8 mouse cellular contexts compared by ENCODE assay signal in the genomic region with DNA sequence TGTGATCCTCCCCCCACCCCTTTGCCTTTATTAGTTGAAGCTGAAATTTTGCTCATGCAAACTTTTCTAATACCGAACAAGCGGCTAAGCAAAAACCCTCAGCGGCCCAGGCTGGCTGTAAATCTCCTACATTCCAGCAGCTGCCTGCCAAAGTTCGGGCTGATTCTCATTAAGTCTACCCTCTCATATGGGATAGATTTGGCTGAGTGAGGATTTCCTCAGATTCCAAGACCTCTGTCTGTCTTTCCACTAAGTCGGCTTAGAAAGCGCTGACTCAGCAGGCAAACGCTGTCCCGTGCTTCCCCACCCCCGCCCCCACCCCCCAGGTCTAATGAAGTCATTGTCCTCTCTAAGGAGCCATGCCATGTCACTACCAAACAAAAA. TPM values are rescaled to one million over a fixed set of nuclear protein-coding genes. Genes with fewer than 3 reads are reported as not detected.
DNase-seq lines count a peak whose midpoint lies in the region.

No protein-coding gene starts in this region.

- peak; percentile 9 to 32 for DNase-seq in heart, adult 18-20 months
- no peak for DNase-seq in heart, adult 9 months (ENCODE audit: low spot score in 2 of 2)
- DNase-seq in adipocyte (ENCODE audit: low spot score), result peak; percentile 82
- peak; percentile 39 to 70 for DNase-seq in gastrocnemius, postnatal 4 days (ENCODE audit: low spot score in 2 of 2)
- DNase-seq in kidney, postnatal 4 days, result peak; percentile 68 to 76
- no peak for DNase-seq in left cerebral cortex, postnatal 25 days (ENCODE audit: low spot score in 2 of 2)
- no peak for DNase-seq in left cerebral cortex, adult 18-20 months (ENCODE audit: low spot score in 2 of 2)
- no peak for DNase-seq in frontal cortex, adult 2 months (ENCODE audit: extremely low spot score in 1 of 2, low spot score in 1 of 2)

- intact Hi-C loops in left cerebral cortex, postnatal 25 days (cut with DNase I), result no loop called here

RNA-seq across cellular contexts. Expression of gene Sgk1, which starts 55.2 kb away (rescaled TPM):
- total RNA-seq in heart, adult 18-20 months (2021), result 10 to 100 TPM; 75.5 to 79.8 TPM
- total RNA-seq in gastrocnemius, postnatal 4 days (2021), result 10 to 100 TPM; 58.2 to 81.3 TPM
- 10 to 100 TPM; 69.3 to 73.0 TPM for total RNA-seq in left cerebral cortex, postnatal 25 days (2021)
- total RNA-seq in left cerebral cortex, adult 18-20 months (2021), result 100 to 1,000 TPM in 1 of 2 experiments, 10 to 100 TPM in 1; 77.2 to 101 TPM
- polyA plus RNA-seq in frontal cortex, adult 2 months (2012; rRNA removed), result 42.8 and 50.9 TPM in 2 replicates

Comparison
In these comparisons a context has a peak if more than half of its experiments do, and no peak if none do; other contexts are left out.
1. DNase-seq: peak in heart, adult 18-20 months (2 of 2), adipocyte (single experiment), gastrocnemius, postnatal 4 days (2 of 2) and kidney, postnatal 4 days (2 of 2); none in heart, adult 9 months (0 of 2), left cerebral cortex, postnatal 25 days (0 of 2), left cerebral cortex, adult 18-20 months (0 of 2) and frontal cortex, adult 2 months (0 of 2).